Mouse (Mus musculus): ENCODE data around the gene Chst14. TPM values are rescaled to one million over a fixed set of nuclear protein-coding genes. Genes with fewer than 3 reads are reported as not detected.
A peak's percentile ranks its signal among the peaks of the same experiment; 100 is the strongest.

The Chst14 gene
- polyA plus RNA-seq, 1 experiment from 2014 or later = 7.1 TPM

- ATAC-seq = peak; percentile 11; the same call in 1 of the 2 replicates
Observed at GRCm38 (mm10) chr2:118902051-118903025, 24.0 kb upstream of the Chst14 start.

GRCm38 (mm10) chr2:118903333-118903741, 23.0 kb upstream of the Chst14 start:
- Histone ChIP-seq H3K9me3 (replicated peaks; ENCODE audit: control insufficient read depth, low read length) (no peaks in the 10 kb centered on the region), H3K9ac (ENCODE audit: low read length) (peak overlapping the region; percentile 88), H3K4me1 (ENCODE audit: control insufficient read depth, insufficient read depth, low read length) (peaks cover 26% of the 10 kb centered on the region), H3K27ac (ENCODE audit: low read depth, low read length) (no peak overlapping the region), H3K4me3 (ENCODE audit: low read depth, low read length) (peak overlapping the region; percentile 90), H3K4me2 (ENCODE audit: low read length) (peak overlapping the region; percentile 99), H3K27me3 (replicated peaks; ENCODE audit: control insufficient read depth, insufficient read depth, low read length) (peaks cover 20% of the 10 kb centered on the region), H3K36me3 (ENCODE audit: control insufficient read depth, insufficient read depth, low read length) (no peaks in the 10 kb centered on the region)
- ATAC-seq = no peak
- peak; percentile 55 for DNase-seq (ENCODE audit: low spot score)
- WGBS = 6% methylated on average over 10 of the region's 10 CpGs

More at GRCm38 (mm10) chr2:118902051-118903025, 24.0 kb upstream of the Chst14 start:
- Histone ChIP-seq H3K36me3 (ENCODE audit: control insufficient read depth, insufficient read depth, low read length) (no peaks in the 10 kb centered on the region), H3K4me3 (ENCODE audit: low read depth, low read length) (peak overlapping the region; percentile 90), H3K9ac (ENCODE audit: low read length) (peak overlapping the region; percentile 88), H3K9me3 (replicated peaks; ENCODE audit: control insufficient read depth, low read length) (no peaks in the 10 kb centered on the region), H3K27ac (ENCODE audit: low read depth, low read length) (peak overlapping the region; percentile 77), H3K4me2 (ENCODE audit: low read length) (peak overlapping the region; percentile 99), H3K27me3 (replicated peaks; ENCODE audit: control insufficient read depth, insufficient read depth, low read length) (peaks cover 30% of the 10 kb centered on the region), H3K4me1 (ENCODE audit: control insufficient read depth, insufficient read depth, low read length) (peaks cover 29% of the 10 kb centered on the region)
- peak; percentile 48 for DNase-seq (ENCODE audit: low spot score)
- WGBS = under 1% methylated on average over 56 of the region's 106 CpGs

GRCm38 (mm10) chr2:118905433-118906117, 20.7 kb upstream of the Chst14 start:
- H3K36me3 ChIP-seq (ENCODE audit: control insufficient read depth, insufficient read depth, low read length) = no peaks in the 10 kb centered on the region
- H3K4me3 ChIP-seq (ENCODE audit: low read depth, low read length) = no peak overlapping the region
- no peak overlapping the region for H3K4me2 ChIP-seq (ENCODE audit: low read length)
- no peak overlapping the region for H3K27ac ChIP-seq (ENCODE audit: low read depth, low read length)
- no peak for ATAC-seq
- no peak for DNase-seq (ENCODE audit: low spot score)
- no peaks in the 10 kb centered on the region for H3K27me3 ChIP-seq (replicated peaks; ENCODE audit: control insufficient read depth, insufficient read depth, low read length)
- WGBS = 81% methylated on average over 7 of the region's 7 CpGs
- H3K9me3 ChIP-seq (replicated peaks; ENCODE audit: control insufficient read depth, low read length) = no peaks in the 10 kb centered on the region
- no peak overlapping the region for H3K9ac ChIP-seq (ENCODE audit: low read length)
- peaks cover 20% of the 10 kb centered on the region for H3K4me1 ChIP-seq (ENCODE audit: control insufficient read depth, insufficient read depth, low read length)

GRCm38 (mm10) chr2:118906118-118906492, 20.2 kb upstream of the Chst14 start:
- peaks cover 20% of the 10 kb centered on the region for H3K4me1 ChIP-seq (ENCODE audit: control insufficient read depth, insufficient read depth, low read length)
- WGBS = 74% methylated on average over 5 of the region's 5 CpGs
- no peaks in the 10 kb centered on the region for H3K9me3 ChIP-seq (replicated peaks; ENCODE audit: control insufficient read depth, low read length)
- no peak for ATAC-seq
- H3K9ac ChIP-seq (ENCODE audit: low read length) = no peak overlapping the region
- no peak overlapping the region for H3K4me3 ChIP-seq (ENCODE audit: low read depth, low read length)
- no peak overlapping the region for H3K27ac ChIP-seq (ENCODE audit: low read depth, low read length)
- no peak overlapping the region for H3K4me2 ChIP-seq (ENCODE audit: low read length)
- DNase-seq (ENCODE audit: low spot score) = no peak
- no peaks in the 10 kb centered on the region for H3K36me3 ChIP-seq (ENCODE audit: control insufficient read depth, insufficient read depth, low read length)
- H3K27me3 ChIP-seq (replicated peaks; ENCODE audit: control insufficient read depth, insufficient read depth, low read length) = no peaks in the 10 kb centered on the region

GRCm38 (mm10) chr2:118907781-118908180, 18.5 kb upstream of the Chst14 start:
- WGBS = 91% methylated on average over 3 of the region's 3 CpGs
- Histone ChIP-seq H3K4me2 (ENCODE audit: low read length) (no peak overlapping the region), H3K27ac (ENCODE audit: low read depth, low read length) (no peak overlapping the region), H3K36me3 (ENCODE audit: control insufficient read depth, insufficient read depth, low read length) (no peaks in the 10 kb centered on the region), H3K27me3 (replicated peaks; ENCODE audit: control insufficient read depth, insufficient read depth, low read length) (no peaks in the 10 kb centered on the region), H3K4me3 (ENCODE audit: low read depth, low read length) (no peak overlapping the region), H3K4me1 (ENCODE audit: control insufficient read depth, insufficient read depth, low read length) (peaks cover 19% of the 10 kb centered on the region), H3K9ac (ENCODE audit: low read length) (no peak overlapping the region), H3K9me3 (replicated peaks; ENCODE audit: control insufficient read depth, low read length) (no peaks in the 10 kb centered on the region)
- DNase-seq (ENCODE audit: low spot score) (no peak), ATAC-seq (no peak)

GRCm38 (mm10) chr2:118909151-118909550, 17.1 kb upstream of the Chst14 start:
- Histone ChIP-seq H3K4me2 (ENCODE audit: low read length) (no peak overlapping the region), H3K9ac (ENCODE audit: low read length) (no peak overlapping the region), H3K36me3 (ENCODE audit: control insufficient read depth, insufficient read depth, low read length) (no peaks in the 10 kb centered on the region), H3K9me3 (replicated peaks; ENCODE audit: control insufficient read depth, low read length) (no peaks in the 10 kb centered on the region), H3K27ac (ENCODE audit: low read depth, low read length) (no peak overlapping the region), H3K27me3 (replicated peaks; ENCODE audit: control insufficient read depth, insufficient read depth, low read length) (no peaks in the 10 kb centered on the region), H3K4me3 (ENCODE audit: low read depth, low read length) (no peak overlapping the region), H3K4me1 (ENCODE audit: control insufficient read depth, insufficient read depth, low read length) (peaks cover 18% of the 10 kb centered on the region)
- WGBS = 50% methylated on average over 1 of the region's 1 CpGs
- DNase-seq (ENCODE audit: low spot score) = no peak
- no peak for ATAC-seq

GRCm38 (mm10) chr2:118910605-118911278, 15.6 kb upstream of the Chst14 start:
- WGBS = 80% methylated on average over 7 of the region's 7 CpGs
- ATAC-seq (no peak), DNase-seq (ENCODE audit: low spot score) (no peak)
- no peak overlapping the region for H3K4me3 ChIP-seq (ENCODE audit: low read depth, low read length)
- H3K27ac ChIP-seq (ENCODE audit: low read depth, low read length) = no peak overlapping the region
- no peak overlapping the region for H3K4me2 ChIP-seq (ENCODE audit: low read length)
- H3K36me3 ChIP-seq (ENCODE audit: control insufficient read depth, insufficient read depth, low read length) = no peaks in the 10 kb centered on the region
- no peaks in the 10 kb centered on the region for H3K27me3 ChIP-seq (replicated peaks; ENCODE audit: control insufficient read depth, insufficient read depth, low read length)
- no peak overlapping the region for H3K9ac ChIP-seq (ENCODE audit: low read length)
- peaks cover 23% of the 10 kb centered on the region for H3K4me1 ChIP-seq (ENCODE audit: control insufficient read depth, insufficient read depth, low read length)
- no peaks in the 10 kb centered on the region for H3K9me3 ChIP-seq (replicated peaks; ENCODE audit: control insufficient read depth, low read length)

GRCm38 (mm10) chr2:118912706-118913105, 13.6 kb upstream of the Chst14 start:
- Histone ChIP-seq H3K36me3 (ENCODE audit: control insufficient read depth, insufficient read depth, low read length) (peaks cover 12% of the 10 kb centered on the region), H3K4me2 (ENCODE audit: low read length) (no peak overlapping the region), H3K27me3 (replicated peaks; ENCODE audit: control insufficient read depth, insufficient read depth, low read length) (no peaks in the 10 kb centered on the region), H3K4me3 (ENCODE audit: low read depth, low read length) (no peak overlapping the region), H3K9me3 (replicated peaks; ENCODE audit: control insufficient read depth, low read length) (no peaks in the 10 kb centered on the region), H3K27ac (ENCODE audit: low read depth, low read length) (no peak overlapping the region), H3K4me1 (ENCODE audit: control insufficient read depth, insufficient read depth, low read length) (peaks cover 23% of the 10 kb centered on the region), H3K9ac (ENCODE audit: low read length) (no peak overlapping the region)
- DNase-seq (ENCODE audit: low spot score) = no peak
- ATAC-seq = no peak
- 81% methylated on average over 8 of the region's 8 CpGs for WGBS

Measured in forebrain, embryonic 14.5 days (tissue).